Mouse (Mus musculus) bone marrow, adult 2 months (tissue): ENCODE results near the gene Naa35.

Experiments used
- CTCF ChIP-seq: fragments of 200-500 bp; IDR thresholded peaks from 2 replicates; pipeline ENCODE4 v1.5.1; 2011; ENCODE audit warnings: low read length, control low read depth; ENCODE audit not compliant: control insufficient read depth, insufficient read depth
- POLR2A ChIP-seq: fragments of 200-500 bp; IDR thresholded peaks from 2 replicates; pipeline ENCODE4 v1.6.1; 2011; ENCODE audit warnings: low read depth, mild to moderate bottlenecking, control low read depth, low read length, borderline replicate concordance; ENCODE audit not compliant: control insufficient read depth

- TF ChIP-seq CTCF, result no peak
- TF ChIP-seq POLR2A, result no peak
Observed at GRCm38 (mm10) chr13:59657781-59658180, 72.7 kb downstream of the Naa35 start.
